Mouse (Mus musculus): ENCODE data around the gene Coro1b. TPM values are rescaled to one million over a fixed set of nuclear protein-coding genes. Genes with fewer than 3 reads are reported as not detected.

Coro1b gene
- polyA plus RNA-seq (2011; ENCODE audit: insufficient read depth, insufficient read length, low replicate concordance, missing spikeins) = 75.8 and 114 TPM in 2 replicates

GRCm38 (mm10) chr19:4148491-4148806, at the start of gene Coro1b:
Gene Coro1b (plus strand): TSS chr19:4148619.
- Histone ChIP-seq H3K27ac (ENCODE audit: control insufficient read depth, insufficient read depth, low read depth, low read length, poor library complexity) (peak within 1 kb of the TSS; percentile 90), H3K4me1 (ENCODE audit: control insufficient read depth, insufficient read depth, low read length) (peaks cover 9% of the 10 kb centered on the region; the same call in 1 of the 2 replicates), H3K4me3 (replicated peaks; ENCODE audit: control insufficient read depth, low read depth, low read length) (peak within 1 kb of the TSS; percentile 85)
- TF ChIP-seq CTCF (IDR thresholded peaks at IDR 0.05; ENCODE audit: control insufficient read depth, insufficient read depth, low read length) (no peak), POLR2A (IDR thresholded peaks at IDR 0.05; ENCODE audit: borderline replicate concordance, control insufficient read depth, low read depth, low read length) (peak; percentile 63; the same call in 1 of the 2 replicates)
- 1% methylated on average over 33 of the region's 33 CpGs for WGBS

DNA sequence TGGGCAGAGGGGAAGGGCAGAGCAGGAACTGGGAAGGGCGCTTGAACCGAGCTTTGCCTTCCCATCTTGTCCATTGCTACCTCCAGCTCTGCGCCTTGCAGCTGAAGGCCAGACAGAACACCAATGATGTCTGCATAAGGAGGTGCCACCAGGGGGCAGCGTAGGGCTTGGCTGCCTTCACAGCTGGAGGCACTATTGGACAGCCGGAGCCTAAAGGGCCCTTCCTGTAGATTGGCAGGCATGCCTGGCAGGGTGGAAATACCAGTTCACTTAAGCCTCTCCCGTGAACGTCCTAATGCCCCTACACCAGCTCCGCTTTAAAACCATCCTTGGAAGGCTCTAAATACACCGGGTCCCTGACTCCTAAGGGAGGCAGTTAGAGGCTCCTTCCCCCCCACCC, 49.4 kb upstream of the Coro1b start:
- no peak for TF ChIP-seq POLR2A (IDR thresholded peaks at IDR 0.05; ENCODE audit: borderline replicate concordance, control insufficient read depth, low read depth, low read length)
- TF ChIP-seq CTCF (IDR thresholded peaks at IDR 0.05; ENCODE audit: control insufficient read depth, insufficient read depth, low read length) = peak; percentile 99
- Histone ChIP-seq H3K4me3 (replicated peaks; ENCODE audit: control insufficient read depth, low read depth, low read length) (peak overlapping the region; percentile 31), H3K27ac (ENCODE audit: control insufficient read depth, insufficient read depth, low read depth, low read length, poor library complexity) (peak overlapping the region; percentile 97), H3K4me1 (ENCODE audit: control insufficient read depth, insufficient read depth, low read length) (peaks cover 3% of the 10 kb centered on the region; the same call in 1 of the 2 replicates)
- WGBS = 2% methylated on average over 9 of the region's 9 CpGs

- TF ChIP-seq CTCF (IDR thresholded peaks at IDR 0.05; ENCODE audit: control insufficient read depth, insufficient read depth, low read length) (no peak), POLR2A (IDR thresholded peaks at IDR 0.05; ENCODE audit: borderline replicate concordance, control insufficient read depth, low read depth, low read length) (peak; percentile 48; the same call in 1 of the 2 replicates)
- Histone ChIP-seq H3K4me3 (replicated peaks; ENCODE audit: control insufficient read depth, low read depth, low read length) (peak within 1 kb of the TSS; percentile 73), H3K4me1 (ENCODE audit: control insufficient read depth, insufficient read depth, low read length) (peaks cover 3% of the 10 kb centered on the region; the same call in 1 of the 2 replicates), H3K27ac (ENCODE audit: control insufficient read depth, insufficient read depth, low read depth, low read length, poor library complexity) (peak within 1 kb of the TSS; percentile 97)
- under 1% methylated on average over 53 of the region's 53 CpGs for WGBS
These were observed 48.3 kb upstream of the Coro1b start, which contains the start of gene Pitpnm1 for GRCm38 (mm10) chr19:4099837-4100717. Gene Pitpnm1 (plus strand): TSS chr19:4099998.

DNA sequence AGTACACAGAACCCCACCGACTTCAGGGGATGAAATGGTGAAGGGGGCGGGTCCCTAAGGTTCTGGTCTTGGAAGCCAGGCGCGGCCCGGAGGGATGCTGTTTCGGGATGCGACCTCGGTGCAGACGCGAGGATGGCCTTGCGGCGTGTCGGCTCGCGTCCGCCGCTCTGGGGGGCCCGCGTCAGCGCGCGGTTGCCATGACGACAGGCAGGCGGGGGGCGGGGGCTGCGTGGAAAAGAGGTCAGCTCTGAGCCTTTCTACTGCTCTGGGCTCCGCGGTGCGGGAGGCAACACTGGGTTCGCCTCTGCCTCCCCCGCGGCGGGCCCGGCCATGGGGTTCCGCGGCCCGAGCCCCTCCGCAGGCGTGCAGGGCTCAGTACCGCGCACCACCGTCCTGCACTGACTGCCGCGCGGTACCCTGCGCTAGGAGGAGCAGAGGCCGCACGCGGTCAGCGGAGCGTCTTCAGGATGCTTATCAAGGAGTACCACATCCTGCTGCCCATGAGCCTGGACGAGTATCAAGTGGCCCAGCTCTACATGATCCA, 47.6 kb upstream of the Coro1b start:
- peaks cover 3% of the 10 kb centered on the region; the same call in 1 of the 2 replicates for H3K4me1 ChIP-seq (ENCODE audit: control insufficient read depth, insufficient read depth, low read length)
- H3K4me3 ChIP-seq (replicated peaks; ENCODE audit: control insufficient read depth, low read depth, low read length) = peak overlapping the region; percentile 73
- no peak for TF ChIP-seq CTCF (IDR thresholded peaks at IDR 0.05; ENCODE audit: control insufficient read depth, insufficient read depth, low read length)
- peak; percentile 25; the same call in 1 of the 2 replicates for TF ChIP-seq POLR2A (IDR thresholded peaks at IDR 0.05; ENCODE audit: borderline replicate concordance, control insufficient read depth, low read depth, low read length)
- H3K27ac ChIP-seq (ENCODE audit: control insufficient read depth, insufficient read depth, low read depth, low read length, poor library complexity) = 0 out of 2 replicates have a peak overlapping the region, but pooled peaks have one; percentile 19
- WGBS = 2% methylated on average over 52 of the region's 52 CpGs

- TF ChIP-seq POLR2A (IDR thresholded peaks at IDR 0.05; ENCODE audit: borderline replicate concordance, control insufficient read depth, low read depth, low read length) (no peak), CTCF (IDR thresholded peaks at IDR 0.05; ENCODE audit: control insufficient read depth, insufficient read depth, low read length) (no peak)
- WGBS = 91% methylated on average over 6 of the region's 6 CpGs
- H3K4me1 ChIP-seq (ENCODE audit: control insufficient read depth, insufficient read depth, low read length) = peaks cover 3% of the 10 kb centered on the region; the same call in 1 of the 2 replicates
- no peak overlapping the region for H3K4me3 ChIP-seq (replicated peaks; ENCODE audit: control insufficient read depth, low read depth, low read length)
- H3K27ac ChIP-seq (ENCODE audit: control insufficient read depth, insufficient read depth, low read depth, low read length, poor library complexity) = no peak overlapping the region
These were observed 47.0 kb upstream of the Coro1b start for GRCm38 (mm10) chr19:4101466-4101865.

DNA sequence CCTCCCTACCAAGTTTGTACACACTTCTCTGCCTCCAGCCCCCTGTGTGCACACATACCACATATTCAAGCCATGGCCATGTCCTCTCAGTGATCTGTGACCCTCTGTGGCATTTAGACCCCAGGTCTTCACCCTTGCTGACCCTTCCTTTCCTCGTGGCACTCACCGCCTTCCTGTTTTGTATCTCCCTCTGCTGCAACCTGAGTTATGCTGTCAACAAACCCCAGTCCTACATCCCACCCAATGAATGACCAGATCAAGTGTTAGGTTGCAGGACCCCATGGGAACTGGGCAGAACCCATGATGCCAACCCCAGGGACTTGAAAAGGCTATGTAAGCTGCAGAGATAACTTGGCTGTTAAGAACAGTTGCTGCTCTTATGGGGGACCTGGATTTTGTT, 46.4 kb upstream of the Coro1b start:
- Histone ChIP-seq H3K4me3 (replicated peaks; ENCODE audit: control insufficient read depth, low read depth, low read length) (no peak overlapping the region), H3K4me1 (ENCODE audit: control insufficient read depth, insufficient read depth, low read length) (peaks cover 2% of the 10 kb centered on the region; the same call in 1 of the 2 replicates), H3K27ac (ENCODE audit: control insufficient read depth, insufficient read depth, low read depth, low read length, poor library complexity) (no peak overlapping the region)
- TF ChIP-seq POLR2A (IDR thresholded peaks at IDR 0.05; ENCODE audit: borderline replicate concordance, control insufficient read depth, low read depth, low read length) (no peak), CTCF (IDR thresholded peaks at IDR 0.05; ENCODE audit: control insufficient read depth, insufficient read depth, low read length) (no peak)
- WGBS = 86% methylated on average over 2 of the region's 2 CpGs

DNA sequence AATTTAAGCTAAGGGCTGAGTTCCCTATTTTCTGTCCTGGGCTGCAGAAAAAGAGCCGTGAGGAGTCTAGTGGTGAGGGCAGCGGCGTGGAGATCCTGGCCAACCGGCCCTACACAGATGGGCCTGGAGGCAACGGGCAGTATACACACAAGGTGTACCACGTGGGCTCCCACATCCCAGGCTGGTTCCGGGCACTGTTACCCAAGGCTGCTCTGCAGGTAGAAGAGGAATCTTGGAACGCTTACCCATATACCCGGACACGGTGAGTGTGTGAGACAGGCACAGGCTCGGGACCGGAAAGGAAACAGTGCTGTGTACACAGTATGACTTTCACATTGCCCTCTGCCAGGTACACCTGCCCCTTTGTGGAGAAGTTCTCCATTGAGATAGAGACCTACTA, 45.8 kb upstream of the Coro1b start:
- no peak overlapping the region for H3K4me3 ChIP-seq (replicated peaks; ENCODE audit: control insufficient read depth, low read depth, low read length)
- H3K27ac ChIP-seq (ENCODE audit: control insufficient read depth, insufficient read depth, low read depth, low read length, poor library complexity) = no peak overlapping the region
- TF ChIP-seq POLR2A (IDR thresholded peaks at IDR 0.05; ENCODE audit: borderline replicate concordance, control insufficient read depth, low read depth, low read length) = no peak
- no peak for TF ChIP-seq CTCF (IDR thresholded peaks at IDR 0.05; ENCODE audit: control insufficient read depth, insufficient read depth, low read length)
- peaks cover 2% of the 10 kb centered on the region; the same call in 1 of the 2 replicates for H3K4me1 ChIP-seq (ENCODE audit: control insufficient read depth, insufficient read depth, low read length)
- 91% methylated on average over 12 of the region's 12 CpGs for WGBS

GRCm38 (mm10) chr19:4103294-4103693, 45.1 kb upstream of the Coro1b start:
- Histone ChIP-seq H3K4me1 (ENCODE audit: control insufficient read depth, insufficient read depth, low read length) (peaks cover 2% of the 10 kb centered on the region; the same call in 1 of the 2 replicates), H3K27ac (ENCODE audit: control insufficient read depth, insufficient read depth, low read depth, low read length, poor library complexity) (no peak overlapping the region), H3K4me3 (replicated peaks; ENCODE audit: control insufficient read depth, low read depth, low read length) (no peak overlapping the region)
- TF ChIP-seq CTCF (IDR thresholded peaks at IDR 0.05; ENCODE audit: control insufficient read depth, insufficient read depth, low read length) (no peak), POLR2A (IDR thresholded peaks at IDR 0.05; ENCODE audit: borderline replicate concordance, control insufficient read depth, low read depth, low read length) (0 out of 2 replicates have a peak, but pooled peaks have one; percentile 17)
- 96% methylated on average over 18 of the region's 18 CpGs for WGBS

Measured in bone marrow, adult 2 months (tissue).